Mouse (Mus musculus): ENCODE data around the gene Reep1.

Gene Reep1

DNA sequence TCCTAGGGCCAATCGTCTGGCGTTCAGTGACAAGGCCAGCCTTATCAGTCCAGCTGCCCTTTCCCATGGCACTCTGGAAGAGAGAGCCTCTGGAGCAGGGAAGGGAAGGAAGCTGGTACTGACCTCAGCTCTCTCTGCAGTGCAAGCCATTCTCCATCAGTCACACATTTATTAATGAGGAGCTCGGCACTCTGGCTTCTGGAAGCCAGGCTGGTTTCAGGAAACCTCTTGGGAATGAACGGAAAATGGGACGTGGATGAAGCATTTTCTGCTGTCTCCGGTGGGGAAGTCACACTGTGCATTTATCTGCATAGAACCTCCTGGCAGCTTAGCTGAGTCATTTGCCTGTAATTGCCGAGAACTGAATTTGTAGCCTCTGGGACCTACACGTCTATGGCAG is 29.8 kb downstream of the Reep1 start:
- in situ Hi-C loops (cut with MboI) = no loop called here

DNA sequence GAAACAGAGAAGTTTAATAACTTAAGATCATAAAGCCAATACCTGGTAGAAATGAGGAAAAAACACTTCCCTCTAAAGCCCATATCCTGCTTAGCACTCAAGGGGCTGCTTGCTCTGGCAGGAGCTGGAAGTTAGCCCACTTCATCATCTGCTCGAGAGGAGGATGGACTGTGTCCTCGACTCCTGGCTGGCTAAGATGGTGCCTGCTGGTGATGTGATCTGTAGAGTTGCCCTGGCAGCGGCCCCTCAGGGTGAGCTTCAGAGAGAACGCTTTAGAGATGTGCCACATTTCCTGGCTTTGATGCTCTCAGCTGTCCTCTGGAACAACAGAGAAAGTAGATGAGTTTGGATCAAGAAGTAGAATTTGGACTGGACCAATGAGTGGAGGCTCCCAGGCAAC is 31.2 kb downstream of the Reep1 start:
- in situ Hi-C loops (cut with MboI) = no loop called here

DNA sequence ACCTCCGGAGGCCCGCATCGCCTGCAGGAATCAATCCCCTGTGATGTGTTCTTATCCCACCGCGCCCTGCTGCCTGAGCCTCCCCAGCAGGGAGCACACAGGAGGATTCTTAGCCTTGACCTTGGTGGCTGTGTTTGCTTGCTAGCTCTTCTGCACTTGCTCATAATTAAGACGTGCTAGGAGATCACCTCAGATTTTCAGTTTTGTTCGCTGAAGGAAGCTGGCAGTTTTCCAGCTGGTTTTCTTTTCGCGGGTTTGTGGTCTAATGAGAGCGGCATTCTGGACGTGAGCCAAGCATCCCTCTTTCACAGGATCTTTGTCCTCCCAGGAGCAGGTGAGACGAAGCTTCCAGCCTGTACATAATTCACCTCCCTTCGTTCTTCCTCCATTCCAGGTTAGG is 33.6 kb downstream of the Reep1 start:
- in situ Hi-C loops (cut with MboI) = no loop called here

DNA sequence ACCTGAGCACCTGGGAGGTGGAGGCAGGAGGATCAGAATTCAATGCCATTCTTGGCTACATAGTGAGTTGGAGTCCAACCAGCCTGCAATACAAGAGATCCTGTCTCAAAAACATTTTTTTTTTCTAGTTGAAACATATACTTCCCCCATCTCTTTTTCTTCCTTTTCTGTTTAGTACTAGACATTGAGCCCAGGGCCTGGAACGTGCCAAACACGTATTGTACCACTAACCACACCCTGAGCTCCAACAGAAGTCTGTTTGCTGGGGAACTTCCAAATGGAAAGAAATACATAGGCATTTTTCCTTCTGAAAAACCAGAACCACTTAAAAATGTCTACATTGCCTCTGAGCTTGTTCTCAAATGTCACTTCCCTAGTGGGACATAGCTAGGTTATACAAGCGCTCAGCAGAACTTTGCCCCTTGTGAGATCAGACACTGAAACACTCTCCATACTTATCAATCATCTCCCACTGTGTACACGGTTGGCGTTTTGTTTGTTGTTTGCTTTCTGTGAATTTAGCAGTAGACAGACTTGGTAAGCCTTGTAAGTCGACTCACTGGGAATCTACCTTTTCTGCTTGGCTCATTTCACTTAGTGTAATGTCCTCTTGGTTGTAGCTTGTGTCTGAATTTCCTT is 34.8 kb downstream of the Reep1 start:
- in situ Hi-C loops (cut with MboI) = no loop called here

DNA sequence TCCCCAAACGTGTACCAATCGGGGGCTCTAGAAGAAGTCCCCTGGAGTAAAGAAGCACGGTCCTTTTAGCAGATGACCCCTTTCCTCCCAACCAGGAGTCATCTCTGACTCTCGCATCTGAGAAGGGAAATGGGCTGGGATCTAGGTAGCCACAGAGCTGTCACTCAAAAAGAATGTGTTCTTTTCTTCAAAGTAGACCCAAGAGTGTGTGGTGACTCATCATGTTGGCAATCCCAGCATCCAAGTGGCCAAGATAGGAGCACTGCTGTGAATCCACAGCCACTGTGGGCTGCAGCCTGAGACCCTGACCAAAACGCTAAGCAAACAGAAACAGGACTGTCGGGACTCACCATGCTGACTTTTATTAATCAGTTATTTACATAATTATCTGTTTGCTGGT is 37.6 kb downstream of the Reep1 start:
- in situ Hi-C loops (cut with MboI) = no loop called here

DNA sequence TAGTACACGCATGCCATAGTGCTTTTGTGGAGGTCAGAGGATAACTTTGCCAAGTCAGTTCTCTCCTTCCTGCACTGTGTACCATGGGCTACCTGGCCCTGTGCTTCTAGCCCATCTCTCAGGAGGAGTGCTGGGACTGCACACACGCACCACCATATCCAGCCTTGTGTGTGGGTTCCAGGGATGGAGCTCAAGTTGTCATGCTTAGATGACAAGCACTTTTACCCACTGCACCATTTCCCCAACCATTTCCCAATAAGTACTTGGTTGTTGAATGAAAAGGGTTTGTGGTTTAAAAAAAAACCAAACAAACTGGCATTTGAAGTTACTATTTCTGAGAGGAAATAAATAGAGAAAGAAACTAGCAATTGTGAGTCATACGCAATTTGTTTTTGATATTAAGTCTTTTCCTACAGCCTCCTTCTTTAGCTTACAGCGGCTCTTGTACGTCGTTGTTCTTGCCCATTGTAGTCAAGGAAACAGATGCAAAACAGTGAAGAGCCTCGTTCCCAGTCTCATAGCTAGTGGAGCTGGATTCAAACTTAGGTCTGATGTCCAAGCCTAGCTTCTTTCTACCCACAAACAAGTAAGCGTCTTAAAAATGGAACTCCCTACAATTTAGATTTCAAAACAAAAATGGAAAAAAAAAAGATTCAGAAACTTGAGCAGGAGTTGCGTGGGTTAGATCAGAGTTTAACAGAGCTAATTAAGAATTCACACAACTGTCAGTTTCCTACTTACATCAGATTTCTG is 38.3 kb downstream of the Reep1 start:
- in situ Hi-C loops (cut with MboI) = no loop called here

DNA sequence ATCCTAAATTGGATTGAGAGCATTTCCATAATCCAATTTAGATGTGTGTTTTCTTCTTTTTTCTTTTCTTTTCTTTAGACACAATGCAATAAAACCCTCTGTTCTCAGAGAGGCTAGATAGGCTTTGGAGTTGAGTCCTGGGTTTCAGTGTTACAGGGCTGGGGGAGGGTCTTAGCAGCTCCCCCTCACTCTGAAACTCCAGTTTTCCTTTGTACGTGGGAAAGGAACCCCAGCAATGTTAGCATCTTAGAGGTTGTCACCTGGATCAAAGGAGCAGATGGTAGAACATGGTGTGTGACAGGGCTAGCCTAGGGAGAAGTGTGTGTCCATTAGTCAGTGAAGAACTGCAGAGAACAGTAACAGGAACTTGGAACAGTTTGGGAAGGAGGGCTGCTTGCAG is 38.9 kb downstream of the Reep1 start:
- in situ Hi-C loops (cut with MboI) = no loop called here

DNA sequence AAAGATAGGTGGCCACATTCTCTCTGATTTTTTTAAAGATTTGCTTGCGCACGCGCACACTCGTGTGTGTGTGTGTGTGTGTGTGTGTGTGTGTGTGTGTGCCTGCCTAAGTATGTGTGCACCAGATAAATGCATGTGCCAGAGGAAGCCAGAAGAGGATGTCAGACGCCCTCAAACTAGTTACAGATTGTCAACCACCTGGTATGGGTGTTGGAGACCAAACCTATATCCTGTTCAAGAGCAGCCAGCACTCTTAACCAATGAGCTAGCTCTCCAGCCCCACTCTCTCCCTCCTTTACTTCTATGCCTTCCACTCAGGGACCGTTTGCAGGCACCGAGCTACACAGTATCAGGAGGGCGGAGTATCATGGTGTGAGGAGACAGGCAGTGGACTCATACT is 39.5 kb downstream of the Reep1 start:
- in situ Hi-C loops (cut with MboI) = no loop called here

DNA sequence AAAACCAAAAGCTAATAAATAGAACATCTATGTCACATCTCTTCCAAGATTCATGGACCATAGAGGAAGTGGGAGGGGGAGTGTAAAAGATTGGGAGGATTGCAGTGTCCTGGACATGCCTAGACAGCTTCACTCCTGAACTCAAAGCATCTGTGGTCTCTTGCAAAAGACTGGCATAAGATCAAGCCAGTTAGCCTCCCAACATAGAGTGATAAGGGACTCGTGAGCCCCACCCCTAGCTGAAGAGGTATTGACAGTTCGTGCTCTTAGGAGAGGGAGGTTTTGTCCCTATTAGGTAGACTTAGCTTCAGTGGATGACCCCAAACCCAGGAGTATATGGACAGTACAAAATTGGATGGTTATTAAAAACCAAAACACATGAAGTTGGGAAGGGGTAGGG is 44.2 kb downstream of the Reep1 start:
- in situ Hi-C loops (cut with MboI) = no loop called here

DNA sequence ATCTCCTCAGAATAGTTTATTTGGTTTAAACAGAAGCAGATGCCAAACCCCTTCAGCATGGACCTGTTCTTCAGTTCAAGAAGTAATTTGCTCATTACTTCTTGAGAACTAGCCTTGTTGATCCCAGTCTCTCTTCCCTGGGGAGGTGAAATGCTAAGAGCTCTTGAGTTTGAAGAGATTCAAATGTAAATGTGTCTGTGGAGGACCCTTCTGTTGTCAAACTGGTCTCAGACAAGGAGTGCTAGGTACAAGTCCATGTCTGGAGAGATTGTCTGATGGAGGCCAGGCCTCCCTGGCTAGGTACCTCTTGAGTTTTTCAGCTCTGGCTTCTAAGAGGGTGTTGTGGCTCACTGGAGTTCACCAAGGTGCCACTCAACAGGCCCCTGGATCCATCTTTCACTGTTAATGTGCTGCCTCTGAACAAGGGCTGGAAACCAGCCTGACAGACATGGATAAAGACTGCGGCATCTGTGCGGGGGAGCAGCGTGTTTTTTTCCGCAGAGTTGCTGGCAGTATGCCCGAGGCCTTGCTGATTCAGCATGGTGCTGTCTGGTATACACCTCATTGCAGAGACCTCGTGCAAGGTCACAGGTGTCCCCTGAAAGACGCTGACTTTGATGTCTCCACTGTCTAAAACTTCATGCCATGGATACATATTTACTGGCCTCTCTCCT is 45.6 kb downstream of the Reep1 start:
- in situ Hi-C loops (cut with MboI) = no loop called here

DNA sequence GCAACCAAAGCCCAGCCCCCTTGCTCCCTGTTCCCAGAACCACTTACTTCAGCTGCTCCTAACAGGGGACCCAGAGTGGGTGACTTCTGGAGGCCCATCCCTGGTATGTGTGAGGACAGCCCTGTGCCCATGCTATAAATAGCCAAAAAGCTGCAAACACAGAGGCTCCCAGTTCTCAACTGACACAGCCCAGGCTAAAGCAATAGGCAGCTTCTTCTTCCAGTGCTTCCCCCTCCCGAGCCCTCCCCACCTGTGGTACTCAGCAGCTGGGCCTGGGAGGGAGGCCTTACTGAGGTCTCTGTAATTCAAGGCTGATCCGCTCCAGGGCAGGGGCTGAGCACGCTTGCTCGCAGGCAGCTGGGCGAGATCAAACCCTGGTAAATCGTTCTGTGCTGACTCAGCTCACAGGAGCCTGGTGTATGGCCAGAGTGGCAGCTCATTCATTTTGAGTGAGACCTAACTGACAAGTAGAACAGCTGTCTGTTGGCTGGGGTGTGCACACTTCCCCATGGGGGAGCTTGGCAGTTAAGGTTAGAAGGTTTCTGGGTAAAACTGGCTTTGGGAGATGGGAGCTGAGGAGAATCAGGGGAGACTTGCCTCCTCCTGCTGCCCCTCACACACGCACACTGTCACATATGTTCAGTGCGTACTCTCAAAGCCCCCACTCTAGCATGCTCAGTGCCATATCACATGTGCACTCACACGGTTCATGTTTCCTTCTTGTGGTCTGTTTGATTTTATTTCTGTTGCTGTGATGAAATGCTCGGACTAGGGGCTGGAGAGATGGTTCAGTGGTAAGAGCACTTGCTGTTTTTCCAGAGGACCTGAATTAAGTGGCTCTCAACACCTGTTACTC is 49.9 kb downstream of the Reep1 start:
- in situ Hi-C loops (cut with MboI) = no loop called here

DNA sequence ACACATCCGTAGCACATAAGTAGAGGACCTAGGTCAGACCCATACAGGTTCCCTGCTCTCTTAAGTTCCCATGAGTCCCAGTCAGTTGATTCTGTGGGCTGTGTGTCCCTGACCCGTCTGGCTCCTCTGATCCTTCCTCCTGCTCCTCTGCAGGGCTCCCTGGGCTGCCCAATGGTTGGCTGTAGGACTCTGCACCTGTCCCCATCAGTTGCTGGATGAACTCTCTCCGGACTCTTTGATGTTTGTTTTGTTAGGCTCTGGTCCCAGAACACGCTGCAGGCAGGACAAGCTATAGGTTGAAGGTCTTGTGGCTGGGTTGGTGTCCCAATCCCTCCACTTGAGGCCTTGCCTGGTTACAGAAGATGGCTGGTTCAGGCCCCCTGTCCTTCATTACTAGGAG is 51.4 kb downstream of the Reep1 start:
- in situ Hi-C loops (cut with MboI) = no loop called here

DNA sequence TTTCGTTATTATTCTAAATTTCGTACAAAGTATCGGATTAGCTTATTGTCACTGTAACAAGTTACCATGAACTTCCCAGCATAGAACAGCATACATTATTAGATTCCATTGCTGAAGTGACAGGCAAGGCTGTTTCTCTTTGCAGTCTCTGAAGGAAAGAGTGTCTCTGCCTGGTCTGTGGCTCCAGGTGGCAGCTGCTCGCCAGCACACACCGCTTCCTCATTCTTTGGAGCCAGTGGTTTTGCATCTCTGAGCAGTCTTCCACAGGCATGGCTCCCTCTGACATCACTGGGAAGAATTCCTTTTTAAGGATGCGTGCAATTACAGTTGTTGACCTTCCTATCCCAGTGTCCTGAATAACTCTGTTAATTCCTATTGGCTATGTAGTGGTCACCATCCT is 52.7 kb downstream of the Reep1 start:
- in situ Hi-C loops (cut with MboI) = no loop called here

DNA sequence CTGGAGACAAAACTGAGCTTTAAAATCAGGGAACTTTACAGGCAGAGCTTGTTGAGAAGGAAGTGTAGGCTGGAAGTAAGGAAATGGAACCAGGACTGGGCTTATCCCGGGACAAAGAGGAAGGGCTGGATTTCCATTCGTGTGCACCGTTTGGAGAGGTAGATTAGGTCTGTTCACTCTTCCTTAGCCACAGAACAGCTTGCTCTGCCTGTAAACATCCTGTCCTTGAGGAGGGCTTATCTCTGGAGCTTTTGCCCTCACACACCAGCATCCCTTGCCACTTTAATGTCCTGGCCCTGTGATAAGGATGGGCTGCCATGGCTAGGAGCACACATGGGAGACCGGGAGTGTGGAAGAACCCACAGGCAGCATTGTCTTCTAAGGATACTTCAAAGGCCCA is 60.4 kb downstream of the Reep1 start:
- in situ Hi-C loops (cut with MboI) = no loop called here

DNA sequence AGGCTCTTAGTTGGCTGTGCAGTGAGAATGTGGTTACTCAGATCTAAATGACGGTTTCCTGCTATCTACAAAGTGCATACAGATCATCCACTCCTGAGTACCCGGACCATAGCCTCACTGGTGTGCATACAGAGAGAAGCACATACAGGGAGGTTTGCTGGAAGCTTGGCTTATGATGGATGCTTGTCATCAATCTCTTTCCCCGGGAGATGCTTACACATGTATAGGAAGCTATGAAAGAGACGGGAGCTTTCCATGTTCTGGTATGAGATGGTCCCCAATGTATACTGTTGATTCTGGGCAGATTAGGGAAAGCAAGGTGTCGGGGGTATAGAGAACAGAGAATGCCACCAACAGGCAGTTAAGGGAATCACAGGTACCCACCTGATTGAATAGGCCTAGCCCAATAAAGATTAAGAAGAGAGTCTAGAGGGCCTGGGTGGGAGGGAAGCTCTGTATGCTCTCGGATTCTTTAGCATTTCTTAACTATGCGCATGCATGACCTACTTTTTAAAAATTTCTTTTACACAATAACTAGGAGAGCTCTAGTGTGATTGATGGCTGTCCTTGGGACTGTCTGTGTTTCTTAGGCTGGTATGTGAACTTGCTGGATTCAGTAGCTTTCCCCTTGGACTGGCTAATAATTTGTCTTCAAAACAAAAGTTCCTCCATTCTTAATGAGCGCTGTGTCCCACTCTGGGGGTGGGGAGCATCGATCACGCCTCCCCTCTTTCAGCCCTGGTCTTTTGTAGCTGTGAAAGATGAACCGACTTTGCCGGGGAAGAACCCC is 62.7 kb downstream of the Reep1 start:
- in situ Hi-C loops (cut with MboI) = no loop called here

DNA sequence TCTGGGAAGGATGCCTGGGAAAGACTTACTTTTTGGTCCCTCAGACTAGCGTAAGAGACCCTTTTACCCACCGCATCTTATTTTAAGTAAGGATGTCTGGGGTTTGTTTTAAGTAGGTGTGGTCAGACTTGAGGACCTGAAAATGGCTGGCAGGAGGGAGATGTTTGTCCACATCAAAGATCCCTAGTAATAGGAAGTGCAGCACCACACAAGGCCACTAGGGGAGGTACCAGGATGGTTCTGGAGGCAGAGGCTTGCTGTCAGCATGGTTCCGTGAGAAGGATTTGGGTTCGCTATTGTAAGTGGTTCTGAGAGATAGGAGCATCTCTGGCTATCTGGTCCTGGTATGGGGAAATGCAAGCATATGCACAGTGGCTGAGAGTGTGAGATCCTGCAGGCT is 63.5 kb downstream of the Reep1 start:
- in situ Hi-C loops (cut with MboI) = no loop called here

DNA sequence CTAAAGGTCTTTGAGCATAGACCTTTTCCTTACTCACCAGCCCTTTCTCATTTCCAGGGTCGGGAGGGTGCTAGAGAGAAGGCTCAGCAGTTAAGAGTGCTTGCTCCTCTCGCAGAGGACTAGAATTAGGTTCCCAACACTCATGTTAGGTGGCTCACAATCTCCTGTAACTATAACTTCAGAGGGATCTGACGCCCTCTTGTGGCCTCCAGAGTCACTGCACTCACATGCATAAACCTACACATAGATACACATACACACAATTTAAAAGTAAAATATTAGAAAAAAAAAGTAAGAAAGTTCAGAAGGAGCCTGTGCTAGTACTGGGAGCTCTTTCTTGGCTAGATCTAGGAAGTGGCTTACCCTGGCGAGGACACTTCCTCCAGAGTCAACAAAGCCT is 63.9 kb downstream of the Reep1 start:
- in situ Hi-C loops (cut with MboI) = no loop called here

DNA sequence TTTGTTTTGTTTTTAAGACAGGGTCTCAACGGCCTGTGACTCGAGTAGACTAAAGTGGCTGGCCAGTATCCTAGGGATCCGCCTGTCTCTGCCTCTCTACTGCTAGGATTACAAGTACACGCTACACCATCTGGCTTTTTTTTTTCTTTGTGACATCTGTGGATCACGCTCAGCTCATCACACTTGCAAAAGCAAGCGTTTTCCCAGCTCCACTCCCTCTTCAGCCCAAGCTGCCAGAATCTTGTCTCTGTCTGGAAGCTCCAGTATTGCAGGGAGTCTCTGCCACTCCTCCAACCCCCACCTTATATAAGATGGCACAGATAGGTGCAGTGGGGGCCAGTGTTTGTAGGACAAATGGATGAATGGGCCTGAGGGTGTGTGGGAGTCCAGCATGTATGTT is 64.8 kb downstream of the Reep1 start:
- in situ Hi-C loops (cut with MboI) = no loop called here

DNA sequence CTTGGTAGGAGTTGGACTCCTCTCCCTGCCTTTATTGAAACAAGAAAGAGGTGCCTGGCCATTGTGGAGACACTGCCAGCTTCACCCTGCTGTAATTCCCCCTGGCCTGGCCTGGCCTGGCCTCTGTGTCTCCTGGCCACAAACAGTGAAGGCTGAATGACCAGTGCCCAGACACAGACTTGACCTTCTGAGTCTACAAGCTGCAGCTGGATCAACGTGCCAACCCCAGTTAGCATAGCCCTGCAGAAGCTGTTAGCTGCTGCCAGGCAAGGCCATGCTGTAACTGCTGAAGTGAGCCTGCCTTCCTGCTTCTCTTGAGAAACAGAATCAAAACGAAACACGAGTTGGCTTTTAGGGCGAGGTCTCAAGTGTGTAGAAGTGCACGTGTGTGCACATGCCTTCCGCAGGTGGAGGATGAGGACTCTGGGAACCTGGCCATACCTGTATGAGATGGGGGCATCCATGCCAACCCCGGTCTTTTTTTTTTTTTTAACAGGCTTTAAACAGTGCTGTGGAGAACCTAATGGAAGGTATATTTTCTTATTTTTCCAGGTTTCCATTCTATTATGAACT is 65.4 kb downstream of the Reep1 start:
- in situ Hi-C loops (cut with MboI) = no loop called here

DNA sequence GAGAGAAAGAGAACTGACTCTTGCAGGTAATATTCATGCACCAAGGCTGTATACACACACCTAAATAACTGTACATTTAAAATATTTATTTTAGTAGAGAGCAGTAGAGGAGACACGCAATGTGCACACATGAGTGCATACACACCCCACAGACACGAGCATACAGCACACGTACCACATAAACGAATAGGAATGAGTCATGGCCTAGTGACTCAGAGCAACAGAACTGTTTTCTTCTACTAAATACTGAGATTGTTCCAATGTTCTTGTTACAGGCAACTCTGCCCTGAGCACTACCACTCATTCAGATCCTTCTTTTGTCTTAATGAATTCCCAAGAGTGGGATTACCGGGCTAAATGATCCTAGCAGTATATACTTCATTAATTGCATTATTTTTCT is 70.7 kb downstream of the Reep1 start:
- in situ Hi-C loops (cut with MboI) = no loop called here

DNA sequence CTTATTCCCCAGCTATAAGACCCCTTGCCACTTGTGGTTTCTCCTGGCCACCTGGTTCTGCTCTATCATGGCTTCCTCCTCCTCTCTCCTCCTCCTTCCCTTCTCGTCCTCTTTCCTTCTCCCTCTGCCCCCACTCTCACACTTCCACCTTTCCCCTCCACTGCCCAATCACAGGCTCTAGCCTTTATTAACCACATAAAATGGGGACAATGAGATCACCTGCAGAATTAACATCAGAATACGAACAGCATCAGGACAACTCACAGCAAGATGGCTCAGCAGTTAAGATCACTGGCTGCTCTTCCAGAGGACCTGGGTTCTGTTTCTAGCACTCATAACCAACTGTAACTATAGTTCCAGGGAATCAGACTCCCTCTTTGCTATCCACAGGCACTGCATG is 72.5 kb downstream of the Reep1 start:
- in situ Hi-C loops (cut with MboI) = no loop called here

Data from mature B cell (primary cell).